Comparison of ENCODE assay signal across 13 mouse cellular contexts in genomic region chr12:4879048-4879447, GRCm38 (mm10). TPM values are rescaled to one million over a fixed set of nuclear protein-coding genes. Genes with fewer than 3 reads are reported as not detected.
A peak's percentile ranks its signal among the peaks of the same experiment; 100 is the strongest.
DNase-seq lines count a peak whose midpoint lies in the region; ATAC-seq and TF ChIP-seq lines count a peak whose summit lies in the region.
"Had no signal": no experiment of that assay in that cellular context is flagged by ENCODE, and none has a peak within 500 bp of the region (broad histone marks: within the 10 kb centered on the region; RNA-seq: fewer than 3 reads in every experiment).

No protein-coding gene starts in this region.

- H3K9me3 ChIP-seq in liver, embryonic 11.5 days (ENCODE audit: control insufficient read depth, low read length) = no peaks in the 10 kb centered on the region
- no peaks in the 10 kb centered on the region for H3K9me3 ChIP-seq in embryonic facial prominence, embryonic 10.5 days
- H3K9me3 ChIP-seq: embryonic facial prominence, embryonic 12.5 days; intestine, embryonic 15.5 days had no signal

- 87% methylated on average over 5 of the region's 5 CpGs for WGBS in liver, embryonic 11.5 days
- WGBS in embryonic facial prominence, embryonic 10.5 days = 89% methylated on average over 5 of the region's 5 CpGs

- peak; percentile 54 for TF ChIP-seq CTCF in gastrocnemius, adult 2 months (IDR thresholded peaks at IDR 0.05)

- no peak overlapping the region for H3K4me2 ChIP-seq in liver, embryonic 11.5 days
- H3K4me2 ChIP-seq: embryonic facial prominence, embryonic 12.5 days; intestine, embryonic 15.5 days had no signal

- H3K9ac ChIP-seq in liver, embryonic 11.5 days (ENCODE audit: low read depth, low read length) = no peak overlapping the region
- H3K9ac ChIP-seq: embryonic facial prominence, embryonic 12.5 days; intestine, embryonic 15.5 days had no signal

- intact Hi-C loops in gastrocnemius, adult 2 months (cut with DNase I) = loop anchor here (5.0 kb wide), 1 partner anchor 38 kb away; the partner anchor contains the start of gene Atad2b

- ATAC-seq in liver, embryonic 11.5 days (replicated peaks; ENCODE audit: low FRiP score) = no peak
- ATAC-seq: forebrain, embryonic 14.5 days; intestine, embryonic 15.5 days had no signal

- H3K36me3 ChIP-seq in liver, embryonic 11.5 days (ENCODE audit: control insufficient read depth, insufficient read depth, low read length) = peaks cover 9% of the 10 kb centered on the region
- H3K36me3 ChIP-seq in embryonic facial prominence, embryonic 10.5 days (replicated peaks) = peaks cover 42% of the 10 kb centered on the region
- H3K36me3 ChIP-seq: intestine, embryonic 15.5 days had no signal

- no peak for DNase-seq in gastrocnemius, adult 2 months
- DNase-seq in gastrocnemius, postnatal 4 days (ENCODE audit: low spot score in 2 of 2) = no peak
- DNase-seq in liver (peak; percentile 47), 3T3-L1 (ENCODE audit: low read depth, low spot score) (peak; percentile 31), R1 (ENCODE audit: low read depth, low spot score) (peak; percentile 72)
- no peak for DNase-seq in liver, embryonic 11.5 days (ENCODE audit: low spot score)
- DNase-seq in embryonic facial prominence, embryonic 10.5 days (ENCODE audit: low spot score) = no peak
- DNase-seq in adrenal gland, adult 18-20 months (ENCODE audit: low spot score in 2 of 2) = no peak
- DNase-seq: cerebellum, adult 8-10 months; gastrocnemius, postnatal 25 days had no signal

- H3K4me3 ChIP-seq in gastrocnemius, adult 2 months = no peak overlapping the region
- no peak overlapping the region for H3K4me3 ChIP-seq in liver, embryonic 11.5 days (ENCODE audit: low read depth, low read length)
- no peak overlapping the region for H3K4me3 ChIP-seq in embryonic facial prominence, embryonic 10.5 days
- H3K4me3 ChIP-seq: embryonic facial prominence, embryonic 12.5 days; intestine, embryonic 15.5 days had no signal

- H3K4me1 ChIP-seq in liver, embryonic 11.5 days (replicated peaks; ENCODE audit: control insufficient read depth, insufficient read depth, low read length) = peaks cover 21% of the 10 kb centered on the region
- H3K4me1 ChIP-seq in embryonic facial prominence, embryonic 10.5 days = peaks cover 6% of the 10 kb centered on the region
- H3K4me1 ChIP-seq: embryonic facial prominence, embryonic 12.5 days had no signal

- no peak overlapping the region for H3K27ac ChIP-seq in gastrocnemius, adult 2 months
- no peak overlapping the region for H3K27ac ChIP-seq in liver, embryonic 11.5 days (ENCODE audit: low read depth, low read length)
- H3K27ac ChIP-seq in embryonic facial prominence, embryonic 10.5 days (replicated peaks) = no peak overlapping the region
- H3K27ac ChIP-seq: embryonic facial prominence, embryonic 12.5 days; intestine, embryonic 15.5 days had no signal

- H3K27me3 ChIP-seq in liver, embryonic 11.5 days (replicated peaks; ENCODE audit: control insufficient read depth, insufficient read depth, low read length) = no peaks in the 10 kb centered on the region
- peaks cover 1% of the 10 kb centered on the region; the same call in 1 of the 2 replicates for H3K27me3 ChIP-seq in embryonic facial prominence, embryonic 10.5 days (replicated peaks; ENCODE audit: low read depth, poor library complexity, severe bottlenecking)
- H3K27me3 ChIP-seq: embryonic facial prominence, embryonic 12.5 days; intestine, embryonic 15.5 days had no signal

RNA-seq across cellular contexts. Expression of gene Mfsd2b, which starts 4.9 kb away (rescaled TPM):
- under 1 TPM; 0.33 to 0.46 TPM for total RNA-seq in gastrocnemius, adult 2 months (2021)
- 1 to 10 TPM in 1 of 2 experiments, under 1 TPM in 1; 0.65 to 1.3 TPM for total RNA-seq in gastrocnemius, postnatal 4 days (2021)
- 117 and 122 TPM in 2 replicates for polyA plus RNA-seq in liver, embryonic 11.5 days (2014; fragmentation: Nextera tagmentation; extraction: Ambion mirVana)
- 2.9 and 4.3 TPM in 2 replicates for polyA plus RNA-seq in embryonic facial prominence, embryonic 10.5 days (2016; fragmentation: Nextera tagmentation; extraction: Ambion mirVana)
- total RNA-seq in adrenal gland, adult 18-20 months (2021) = under 1 TPM; 0.89 to 0.99 TPM

RNA-seq across cellular contexts. Expression of gene Ubxn2a, which starts 28.5 kb away (rescaled TPM):
- 100 to 1,000 TPM; 128 to 133 TPM for total RNA-seq in gastrocnemius, adult 2 months (2021)
- 10 to 100 TPM; 31.9 to 36.7 TPM for total RNA-seq in gastrocnemius, postnatal 4 days (2021)
- 50.9 and 57.3 TPM in 2 replicates for polyA plus RNA-seq in liver, embryonic 11.5 days (2014; fragmentation: Nextera tagmentation; extraction: Ambion mirVana)
- polyA plus RNA-seq in embryonic facial prominence, embryonic 10.5 days (2016; fragmentation: Nextera tagmentation; extraction: Ambion mirVana) = 20.3 and 22.4 TPM in 2 replicates
- 10 to 100 TPM; 56.2 to 65.5 TPM for total RNA-seq in adrenal gland, adult 18-20 months (2021)

RNA-seq across cellular contexts. Expression of gene Wdcp, which starts 35.9 kb away (rescaled TPM):
- 1 to 10 TPM; 5.5 to 7.6 TPM for total RNA-seq in gastrocnemius, adult 2 months (2021)
- 10 to 100 TPM; 10.5 to 10.7 TPM for total RNA-seq in gastrocnemius, postnatal 4 days (2021)
- 28.7 and 31.0 TPM in 2 replicates for polyA plus RNA-seq in liver, embryonic 11.5 days (2014; fragmentation: Nextera tagmentation; extraction: Ambion mirVana)
- 25.9 and 26.0 TPM in 2 replicates for polyA plus RNA-seq in embryonic facial prominence, embryonic 10.5 days (2016; fragmentation: Nextera tagmentation; extraction: Ambion mirVana)
- 1 to 10 TPM; 8.5 to 8.9 TPM for total RNA-seq in adrenal gland, adult 18-20 months (2021)

RNA-seq across cellular contexts. Expression of gene Fkbp1b, which starts 37.7 kb away (rescaled TPM):
- under 1 TPM; 0.64 to 0.84 TPM for total RNA-seq in gastrocnemius, adult 2 months (2021)
- 1 to 10 TPM; 5.1 to 6.1 TPM for total RNA-seq in gastrocnemius, postnatal 4 days (2021)
- 4.5 and 5.8 TPM in 2 replicates for polyA plus RNA-seq in liver, embryonic 11.5 days (2014; fragmentation: Nextera tagmentation; extraction: Ambion mirVana)
- polyA plus RNA-seq in embryonic facial prominence, embryonic 10.5 days (2016; fragmentation: Nextera tagmentation; extraction: Ambion mirVana) = 6.4 and 9.7 TPM in 2 replicates
- 1 to 10 TPM; 4.4 to 7.7 TPM for total RNA-seq in adrenal gland, adult 18-20 months (2021)

RNA-seq across cellular contexts. Expression of gene Atad2b, which starts 38.1 kb away (rescaled TPM):
- total RNA-seq in gastrocnemius, adult 2 months (2021) = 10 to 100 TPM; 15.0 to 16.6 TPM
- total RNA-seq in gastrocnemius, postnatal 4 days (2021) = 10 to 100 TPM; 30.4 to 35.2 TPM
- 11.8 and 12.8 TPM in 2 replicates for polyA plus RNA-seq in liver, embryonic 11.5 days (2014; fragmentation: Nextera tagmentation; extraction: Ambion mirVana)
- 14.8 TPM in 2 replicates for polyA plus RNA-seq in embryonic facial prominence, embryonic 10.5 days (2016; fragmentation: Nextera tagmentation; extraction: Ambion mirVana)
- 10 to 100 TPM; 20.6 to 25.2 TPM for total RNA-seq in adrenal gland, adult 18-20 months (2021)

Comparison
In these comparisons a context has a peak if more than half of its experiments do, and no peak if none do; other contexts are left out.
1. DNase-seq: peak in liver (single experiment), 3T3-L1 (single experiment) and R1 (single experiment); none in gastrocnemius, adult 2 months (single experiment), gastrocnemius, postnatal 4 days (0 of 2), liver, embryonic 11.5 days (single experiment), embryonic facial prominence, embryonic 10.5 days (single experiment) and adrenal gland, adult 18-20 months (0 of 2).